Mouse (Mus musculus) heart, embryonic 16.5 days (tissue): Measurements from ENCODE around the gene Tuba3b. TPM values are rescaled to one million over a fixed set of nuclear protein-coding genes. Genes with fewer than 3 reads are reported as not detected.

Experiments used
- ATAC-seq: fragments of 200-750 bp; cut with Nextera tagmentation; replicated peaks from 2 replicates; pipeline ENCODE4 v1.8.0; 2017; ENCODE audit warnings: moderate number of reproducible peaks; ENCODE audit not compliant: insufficient read depth, low FRiP score; ENCODE audit errors: extremely low read depth
- H3K27ac ChIP-seq: fragments of 300-500 bp; sonication (generic); 2 replicates; pipeline ENCODE4 v1.5.1; 2014; ENCODE audit warnings: mild to moderate bottlenecking, low read length, control low read depth, moderate library complexity
- H3K27me3 ChIP-seq: fragments of 300-500 bp; sonication (generic); 2 replicates; pipeline ENCODE4 v1.6.1; 2014; ENCODE audit warnings: low read length, mixed read lengths; ENCODE audit not compliant: control insufficient read depth, insufficient read depth
- H3K36me3 ChIP-seq: fragments of 300-500 bp; sonication (generic); 2 replicates; pipeline ENCODE4 v1.6.1; 2014; ENCODE audit not compliant: control insufficient read depth, insufficient read depth
- H3K4me1 ChIP-seq: fragments of 300-500 bp; sonication (generic); 2 replicates; pipeline ENCODE4 v1.6.1; 2014; ENCODE audit warnings: low read length, mixed read lengths; ENCODE audit not compliant: control insufficient read depth, insufficient read depth
- H3K4me2 ChIP-seq: fragments of 300-500 bp; sonication (generic); 2 replicates; pipeline ENCODE4 v1.6.1; 2014; ENCODE audit warnings: low read depth, mild to moderate bottlenecking, control low read depth, low read length
- H3K4me3 ChIP-seq: fragments of 300-500 bp; sonication (generic); 2 replicates; pipeline ENCODE4 v1.5.1; 2014; ENCODE audit warnings: mild to moderate bottlenecking, control low read depth, low read length
- H3K9ac ChIP-seq: fragments of 300-500 bp; sonication (generic); 2 replicates; pipeline ENCODE4 v1.6.1; 2014; ENCODE audit warnings: low read length, control low read depth
- H3K9me3 ChIP-seq: fragments of 300-500 bp; sonication (generic); replicated peaks from 2 replicates; pipeline ENCODE4 v1.6.1; 2016; ENCODE audit warnings: low read length; ENCODE audit not compliant: control insufficient read depth
- WGBS: fragments of 180-500 bp; shearing (Covaris S2); extraction: QIAGEN DNeasy Blood & Tissue Kit; methylation state at CpG from one replicate; pipeline ENCODE4 v1.1.7; 2014; 5-methylcytosine and 5-hydroxymethylcytosine counted together
- polyA plus RNA-seq: library from polyadenylated mRNA; unstranded; fragments of >200 nt; fragmentation: Nextera tagmentation; extraction: Ambion mirVana; gene quantifications from 2 replicates; pipeline ENCODE4 v1.2.1, GENCODE M21; 2015

Gene Tuba3b
- polyA plus RNA-seq, result 0.24 and 0.58 TPM in 2 replicates

- Histone ChIP-seq H3K4me3 (no peak within 1 kb of the TSS), H3K4me2 (peak within 1 kb of the TSS; percentile 34; the same call in 1 of the 2 replicates), H3K9me3 (no peaks in the 10 kb centered on the region), H3K27ac (no peak within 1 kb of the TSS), H3K27me3 (no peaks in the 10 kb centered on the region; the same call in 1 of the 2 replicates), H3K36me3 (no peaks in the 10 kb centered on the region), H3K4me1 (peaks cover 9% of the 10 kb centered on the region), H3K9ac (peak within 1 kb of the TSS; percentile 49; the same call in 1 of the 2 replicates)
- no peak for ATAC-seq
- WGBS, result 94% methylated on average over 31 of the region's 31 CpGs
Measured at GRCm38 (mm10) chr6:145615666-145616210, at the start of gene Tuba3b. Tuba3b (plus strand) TSS chr6:145615757.

- no peaks in the 10 kb centered on the region for H3K36me3 ChIP-seq
- no peaks in the 10 kb centered on the region for H3K27me3 ChIP-seq
- no peak overlapping the region for H3K4me2 ChIP-seq
- no peak; the same call in 1 of the 2 replicates for ATAC-seq
- no peak overlapping the region for H3K9ac ChIP-seq
- H3K9me3 ChIP-seq, result peaks cover 4% of the 10 kb centered on the region
- peaks cover 2% of the 10 kb centered on the region; the same call in 1 of the 2 replicates for H3K4me1 ChIP-seq
- WGBS, result 29% methylated on average over 8 of the region's 8 CpGs
- no peak overlapping the region for H3K4me3 ChIP-seq
- H3K27ac ChIP-seq, result no peak overlapping the region
Measured at GRCm38 (mm10) chr6:145567296-145567695, 48.3 kb upstream of the Tuba3b start.

GRCm38 (mm10) chr6:145567832-145568231 lies 47.7 kb upstream of the Tuba3b start:
- 87% methylated on average over 3 of the region's 3 CpGs for WGBS
- Histone ChIP-seq H3K9me3 (peaks cover 4% of the 10 kb centered on the region), H3K27me3 (no peaks in the 10 kb centered on the region), H3K9ac (no peak overlapping the region), H3K4me3 (no peak overlapping the region), H3K4me2 (no peak overlapping the region), H3K36me3 (no peaks in the 10 kb centered on the region), H3K4me1 (peaks cover 2% of the 10 kb centered on the region; the same call in 1 of the 2 replicates), H3K27ac (no peak overlapping the region)
- ATAC-seq, result no peak

- no peak overlapping the region for H3K9ac ChIP-seq
- H3K27ac ChIP-seq, result no peak overlapping the region
- H3K9me3 ChIP-seq, result peaks cover 2% of the 10 kb centered on the region
- no peak overlapping the region for H3K4me3 ChIP-seq
- H3K4me2 ChIP-seq, result no peak overlapping the region
- WGBS, result 83% methylated on average over 3 of the region's 3 CpGs
- H3K27me3 ChIP-seq, result no peaks in the 10 kb centered on the region
- H3K4me1 ChIP-seq, result peaks cover 2% of the 10 kb centered on the region; the same call in 1 of the 2 replicates
- no peak for ATAC-seq
- no peaks in the 10 kb centered on the region for H3K36me3 ChIP-seq
Measured at GRCm38 (mm10) chr6:145568701-145569100, 46.9 kb upstream of the Tuba3b start.

GRCm38 (mm10) chr6:145573250-145574013 lies 42.1 kb upstream of the Tuba3b start:
- Histone ChIP-seq H3K9me3 (no peaks in the 10 kb centered on the region), H3K4me2 (no peak overlapping the region), H3K36me3 (no peaks in the 10 kb centered on the region), H3K27me3 (no peaks in the 10 kb centered on the region), H3K27ac (no peak overlapping the region), H3K9ac (no peak overlapping the region), H3K4me3 (no peak overlapping the region), H3K4me1 (peaks cover 9% of the 10 kb centered on the region)
- WGBS, result 81% methylated on average over 6 of the region's 6 CpGs
- no peak for ATAC-seq

- peaks cover 21% of the 10 kb centered on the region for H3K4me1 ChIP-seq
- no peaks in the 10 kb centered on the region for H3K9me3 ChIP-seq
- no peaks in the 10 kb centered on the region for H3K36me3 ChIP-seq
- ATAC-seq, result no peak
- no peak overlapping the region for H3K4me3 ChIP-seq
- WGBS, result 96% methylated on average over 4 of the region's 4 CpGs
- no peak overlapping the region for H3K27ac ChIP-seq
- H3K27me3 ChIP-seq, result no peaks in the 10 kb centered on the region
- H3K9ac ChIP-seq, result no peak overlapping the region
- H3K4me2 ChIP-seq, result no peak overlapping the region
Measured at GRCm38 (mm10) chr6:145576762-145577161, 38.8 kb upstream of the Tuba3b start.

GRCm38 (mm10) chr6:145578457-145579185 lies 36.9 kb upstream of the Tuba3b start:
- H3K27ac ChIP-seq, result no peak overlapping the region
- no peak overlapping the region; the same call in 1 of the 2 replicates for H3K9ac ChIP-seq
- no peaks in the 10 kb centered on the region for H3K27me3 ChIP-seq
- 0 out of 2 replicates have a peak, but pooled peaks have one; percentile 4 for ATAC-seq
- no peaks in the 10 kb centered on the region for H3K9me3 ChIP-seq
- H3K4me3 ChIP-seq, result no peak overlapping the region
- 28% methylated on average over 10 of the region's 10 CpGs for WGBS
- H3K36me3 ChIP-seq, result no peaks in the 10 kb centered on the region
- H3K4me2 ChIP-seq, result no peak overlapping the region
- H3K4me1 ChIP-seq, result peaks cover 25% of the 10 kb centered on the region

GRCm38 (mm10) chr6:145579761-145580160 lies 35.8 kb upstream of the Tuba3b start:
- Histone ChIP-seq H3K27ac (no peak overlapping the region), H3K4me2 (no peak overlapping the region), H3K27me3 (no peaks in the 10 kb centered on the region), H3K4me1 (peaks cover 25% of the 10 kb centered on the region), H3K4me3 (no peak overlapping the region), H3K9ac (no peak overlapping the region), H3K36me3 (no peaks in the 10 kb centered on the region), H3K9me3 (no peaks in the 10 kb centered on the region)
- 83% methylated on average over 3 of the region's 3 CpGs for WGBS
- no peak for ATAC-seq
